Mouse (Mus musculus) forebrain, embryonic 12.5 days (tissue): Measurements from ENCODE around the gene Huwe1. TPM values are rescaled to one million over a fixed set of nuclear protein-coding genes. Genes with fewer than 3 reads are reported as not detected.

Experiments used
- ATAC-seq: fragments of 200-750 bp; cut with Nextera tagmentation; 2 replicates; pipeline ENCODE4 v1.8.0; 2017; ENCODE audit warnings: moderate TSS enrichment; ENCODE audit not compliant: low FRiP score
- H3K27ac ChIP-seq: fragments of 300-500 bp; sonication (generic); 2 replicates; pipeline ENCODE4 v1.5.1; 2016; ENCODE audit warnings: mild to moderate bottlenecking
- H3K27me3 ChIP-seq: fragments of 300-500 bp; sonication (generic); 2 replicates; pipeline ENCODE4 v1.6.1; 2016; ENCODE audit warnings: mild to moderate bottlenecking
- H3K36me3 ChIP-seq: fragments of 300-500 bp; sonication (generic); replicated peaks from 2 replicates; pipeline ENCODE4 v1.6.1; 2016; ENCODE audit warnings: mild to moderate bottlenecking
- H3K4me1 ChIP-seq: fragments of 300-500 bp; sonication (generic); 2 replicates; pipeline ENCODE4 v1.6.1; 2016
- H3K4me2 ChIP-seq: fragments of 300-500 bp; sonication (generic); 2 replicates; pipeline ENCODE4 v1.6.1; 2016; ENCODE audit warnings: mild to moderate bottlenecking, moderate library complexity
- H3K4me3 ChIP-seq: fragments of 300-500 bp; sonication (generic); replicated peaks from 2 replicates; pipeline ENCODE4 v1.5.1; 2016; ENCODE audit warnings: mild to moderate bottlenecking
- H3K9ac ChIP-seq: fragments of 300-500 bp; sonication (generic); 2 replicates; pipeline ENCODE4 v1.6.1; 2016; ENCODE audit warnings: mild to moderate bottlenecking
- H3K9me3 ChIP-seq: fragments of 300-500 bp; sonication (generic); 2 replicates; pipeline ENCODE4 v1.6.1; 2016
- WGBS: fragments of 180-500 bp; shearing (Covaris S2); methylation state at CpG from one replicate; pipeline ENCODE4 v1.1.7; 2016; 5-methylcytosine and 5-hydroxymethylcytosine counted together
- polyA plus RNA-seq: library from polyadenylated mRNA; unstranded; fragments of >200 nt; fragmentation: Nextera tagmentation; extraction: Ambion mirVana; gene quantifications from 2 replicates; pipeline ENCODE4 v1.2.1, GENCODE M21; 2016

Gene Huwe1
- polyA plus RNA-seq, 1 experiment from 2014 or later = 90.6 TPM

- Histone ChIP-seq H3K27ac (no peak overlapping the region), H3K4me2 (no peak overlapping the region), H3K27me3 (peaks cover 8% of the 10 kb centered on the region; the same call in 1 of the 2 replicates), H3K4me1 (no peaks in the 10 kb centered on the region), H3K9ac (no peak overlapping the region), H3K4me3 (no peak overlapping the region), H3K36me3 (peaks cover 3% of the 10 kb centered on the region; the same call in 1 of the 2 replicates), H3K9me3 (no peaks in the 10 kb centered on the region)
- no peak for ATAC-seq
- WGBS = 95% methylated on average over 1 of the region's 1 CpGs
Observed at GRCm38 (mm10) chrX:151828971-151829370, 28.4 kb downstream of the Huwe1 start.

- Histone ChIP-seq H3K9me3 (no peaks in the 10 kb centered on the region), H3K27ac (no peak overlapping the region)
Observed at GRCm38 (mm10) chrX:151831260-151831659, 30.7 kb downstream of the Huwe1 start.

GRCm38 (mm10) chrX:151832982-151833381 is 32.4 kb downstream of the Huwe1 start:
- Histone ChIP-seq H3K4me2 (no peak overlapping the region), H3K4me1 (no peaks in the 10 kb centered on the region), H3K27ac (no peak overlapping the region), H3K4me3 (no peak overlapping the region), H3K27me3 (peaks cover 3% of the 10 kb centered on the region; the same call in 1 of the 2 replicates), H3K9ac (no peak overlapping the region), H3K36me3 (no peaks in the 10 kb centered on the region), H3K9me3 (no peaks in the 10 kb centered on the region)
- ATAC-seq = no peak

More at GRCm38 (mm10) chrX:151831260-151831659, 30.7 kb downstream of the Huwe1 start:
- no peak overlapping the region for H3K4me2 ChIP-seq
- no peaks in the 10 kb centered on the region for H3K36me3 ChIP-seq
- H3K4me3 ChIP-seq = no peak overlapping the region
- H3K9ac ChIP-seq = no peak overlapping the region
- no peak for ATAC-seq
- peaks cover 8% of the 10 kb centered on the region; the same call in 1 of the 2 replicates for H3K27me3 ChIP-seq
- no peaks in the 10 kb centered on the region for H3K4me1 ChIP-seq

GRCm38 (mm10) chrX:151859436-151859835 is 58.8 kb downstream of the Huwe1 start:
- no peak overlapping the region for H3K4me2 ChIP-seq
- peaks cover 3% of the 10 kb centered on the region for H3K27me3 ChIP-seq
- H3K4me1 ChIP-seq = no peaks in the 10 kb centered on the region
- H3K27ac ChIP-seq = no peak overlapping the region
- no peaks in the 10 kb centered on the region for H3K9me3 ChIP-seq
- no peak for ATAC-seq
- no peak overlapping the region for H3K9ac ChIP-seq
- whole genome bisulfite sequencing = 92% methylated on average over 8 of the region's 8 CpGs
- no peak overlapping the region for H3K4me3 ChIP-seq
- peaks cover 22% of the 10 kb centered on the region for H3K36me3 ChIP-seq

- H3K4me2 ChIP-seq = no peak overlapping the region
- no peaks in the 10 kb centered on the region for H3K9me3 ChIP-seq
- no peak overlapping the region for H3K27ac ChIP-seq
- peaks cover 66% of the 10 kb centered on the region for H3K36me3 ChIP-seq
- no peak overlapping the region for H3K4me3 ChIP-seq
- 75% methylated on average over 1 of the region's 1 CpGs for WGBS
- H3K9ac ChIP-seq = no peak overlapping the region
- no peaks in the 10 kb centered on the region for H3K4me1 ChIP-seq
- H3K27me3 ChIP-seq = peaks cover 36% of the 10 kb centered on the region
- no peak for ATAC-seq
Observed at GRCm38 (mm10) chrX:151910692-151911091, 110.1 kb downstream of the Huwe1 start.

- 92% methylated on average over 4 of the region's 4 CpGs for WGBS
- ATAC-seq = no peak
- Histone ChIP-seq H3K27ac (no peak overlapping the region), H3K36me3 (peaks cover 66% of the 10 kb centered on the region), H3K4me1 (no peaks in the 10 kb centered on the region), H3K27me3 (peaks cover 32% of the 10 kb centered on the region), H3K9me3 (no peaks in the 10 kb centered on the region), H3K4me3 (no peak overlapping the region), H3K9ac (no peak overlapping the region), H3K4me2 (no peak overlapping the region)
Observed at GRCm38 (mm10) chrX:151912267-151912666, 111.7 kb downstream of the Huwe1 start.

GRCm38 (mm10) chrX:151929390-151929789 is 128.8 kb downstream of the Huwe1 start:
- WGBS = 97% methylated on average over 6 of the region's 6 CpGs
- Histone ChIP-seq H3K27ac (no peak overlapping the region), H3K4me1 (no peaks in the 10 kb centered on the region), H3K27me3 (peaks cover 32% of the 10 kb centered on the region), H3K9me3 (no peaks in the 10 kb centered on the region), H3K9ac (no peak overlapping the region), H3K4me3 (no peak overlapping the region), H3K4me2 (no peak overlapping the region), H3K36me3 (peaks cover 74% of the 10 kb centered on the region)
- ATAC-seq = no peak

GRCm38 (mm10) chrX:151938852-151939251 is 138.2 kb downstream of the Huwe1 start:
- Histone ChIP-seq H3K4me1 (no peaks in the 10 kb centered on the region), H3K9ac (no peak overlapping the region), H3K4me3 (no peak overlapping the region), H3K36me3 (peaks cover 7% of the 10 kb centered on the region), H3K27ac (no peak overlapping the region), H3K9me3 (no peaks in the 10 kb centered on the region), H3K27me3 (peaks cover 11% of the 10 kb centered on the region), H3K4me2 (no peak overlapping the region)
- no peak for ATAC-seq
- WGBS = 60% methylated on average over 2 of the region's 2 CpGs

GRCm38 (mm10) chrX:151946986-151947385 is 146.4 kb downstream of the Huwe1 start:
- ATAC-seq = no peak
- Histone ChIP-seq H3K36me3 (no peaks in the 10 kb centered on the region), H3K9me3 (no peaks in the 10 kb centered on the region), H3K4me2 (no peak overlapping the region), H3K27me3 (peaks cover 11% of the 10 kb centered on the region; the same call in 1 of the 2 replicates), H3K4me3 (no peak overlapping the region), H3K9ac (no peak overlapping the region), H3K27ac (no peak overlapping the region), H3K4me1 (no peaks in the 10 kb centered on the region)
- WGBS = 43% methylated on average over 1 of the region's 1 CpGs

- Histone ChIP-seq H3K27ac (no peak overlapping the region), H3K9me3 (no peaks in the 10 kb centered on the region), H3K9ac (no peak overlapping the region), H3K4me2 (no peak overlapping the region), H3K36me3 (no peaks in the 10 kb centered on the region), H3K4me3 (no peak overlapping the region), H3K4me1 (no peaks in the 10 kb centered on the region), H3K27me3 (peaks cover 11% of the 10 kb centered on the region; the same call in 1 of the 2 replicates)
- 67% methylated on average over 3 of the region's 3 CpGs for WGBS
- ATAC-seq = no peak
Observed at GRCm38 (mm10) chrX:151947781-151948180, 147.2 kb downstream of the Huwe1 start.

- no peak overlapping the region for H3K4me3 ChIP-seq
- H3K9me3 ChIP-seq = no peaks in the 10 kb centered on the region
- 56% methylated on average over 1 of the region's 1 CpGs for WGBS
- no peaks in the 10 kb centered on the region for H3K4me1 ChIP-seq
- H3K36me3 ChIP-seq = no peaks in the 10 kb centered on the region
- no peak overlapping the region for H3K9ac ChIP-seq
- H3K27me3 ChIP-seq = peaks cover 11% of the 10 kb centered on the region; the same call in 1 of the 2 replicates
- no peak for ATAC-seq
- no peak overlapping the region for H3K27ac ChIP-seq
- no peak overlapping the region for H3K4me2 ChIP-seq
Observed at GRCm38 (mm10) chrX:151950231-151950630, 149.6 kb downstream of the Huwe1 start.

GRCm38 (mm10) chrX:151951181-151951580 is 150.6 kb downstream of the Huwe1 start:
- ATAC-seq = no peak
- peaks cover 11% of the 10 kb centered on the region; the same call in 1 of the 2 replicates for H3K27me3 ChIP-seq
- no peaks in the 10 kb centered on the region for H3K9me3 ChIP-seq
- no peaks in the 10 kb centered on the region for H3K4me1 ChIP-seq
- no peak overlapping the region for H3K9ac ChIP-seq
- no peak overlapping the region for H3K4me2 ChIP-seq
- 83% methylated on average over 3 of the region's 3 CpGs for WGBS
- H3K36me3 ChIP-seq = no peaks in the 10 kb centered on the region
- no peak overlapping the region for H3K4me3 ChIP-seq
- H3K27ac ChIP-seq = no peak overlapping the region
